Mouse (Mus musculus) limb, embryonic 11.5 days (tissue): Measurements from ENCODE around the gene Wfdc12. TPM values are rescaled to one million over a fixed set of nuclear protein-coding genes. Genes with fewer than 3 reads are reported as not detected.

Experiments
- ATAC-seq: fragments of 200-750 bp; cut with Nextera tagmentation; 2 replicates; pipeline ENCODE4 v1.8.0; 2017; ENCODE audit warnings: low read depth; ENCODE audit not compliant: insufficient number of reproducible peaks, low FRiP score, low TSS enrichment
- DNase-seq: peaks from one replicate; pipeline ENCODE4 v3.0.0-alpha.2; 2015; ENCODE audit warnings: low spot score
- H3K27ac ChIP-seq: fragments of 300-500 bp; sonication (generic); replicated peaks from 2 replicates; pipeline ENCODE4 v1.5.1; 2014; ENCODE audit warnings: low read depth, mild to moderate bottlenecking, low read length
- H3K27me3 ChIP-seq: fragments of 300-500 bp; sonication (generic); 2 replicates; pipeline ENCODE4 v1.6.1; 2014; ENCODE audit warnings: mild to moderate bottlenecking, low read length, mixed read lengths; ENCODE audit not compliant: control insufficient read depth, insufficient read depth
- H3K36me3 ChIP-seq: fragments of 300-500 bp; sonication (generic); 2 replicates; pipeline ENCODE4 v1.6.1; 2014; ENCODE audit warnings: mild to moderate bottlenecking, low read length, moderate library complexity, mixed read lengths; ENCODE audit not compliant: control insufficient read depth, insufficient read depth
- H3K4me1 ChIP-seq: fragments of 300-500 bp; sonication (generic); 2 replicates; pipeline ENCODE4 v1.6.1; 2014; ENCODE audit warnings: low read length, mixed read lengths; ENCODE audit not compliant: control insufficient read depth, insufficient read depth
- H3K4me2 ChIP-seq: fragments of 300-500 bp; sonication (generic); 2 replicates; pipeline ENCODE4 v1.6.1; 2014; ENCODE audit warnings: low read depth, mild to moderate bottlenecking, moderate library complexity; ENCODE audit not compliant: severe bottlenecking
- H3K4me3 ChIP-seq: fragments of 300-500 bp; sonication (generic); 2 replicates; pipeline ENCODE4 v1.5.1; 2014; ENCODE audit warnings: low read depth, low read length
- H3K9ac ChIP-seq: fragments of 300-500 bp; sonication (generic); 2 replicates; pipeline ENCODE4 v1.6.1; 2014; ENCODE audit warnings: mild to moderate bottlenecking, low read length
- H3K9me3 ChIP-seq: fragments of 300-500 bp; sonication (generic); 2 replicates; pipeline ENCODE4 v1.6.1; 2016; ENCODE audit warnings: low read length; ENCODE audit not compliant: control insufficient read depth
- whole genome bisulfite sequencing: fragments of 180-500 bp; shearing (Covaris S2); extraction: QIAGEN DNeasy Blood & Tissue Kit; methylation state at CpG from one replicate; pipeline ENCODE4 v1.1.7; 2014; 5-methylcytosine and 5-hydroxymethylcytosine counted together
- polyA plus RNA-seq: library from polyadenylated mRNA; unstranded; fragments of >200 nt; fragmentation: Nextera tagmentation; extraction: Ambion mirVana; gene quantifications from 2 replicates; pipeline ENCODE4 v1.2.1, GENCODE M21; 2014

The Wfdc12 gene
- polyA plus RNA-seq = not detected in 2 replicates

DNA sequence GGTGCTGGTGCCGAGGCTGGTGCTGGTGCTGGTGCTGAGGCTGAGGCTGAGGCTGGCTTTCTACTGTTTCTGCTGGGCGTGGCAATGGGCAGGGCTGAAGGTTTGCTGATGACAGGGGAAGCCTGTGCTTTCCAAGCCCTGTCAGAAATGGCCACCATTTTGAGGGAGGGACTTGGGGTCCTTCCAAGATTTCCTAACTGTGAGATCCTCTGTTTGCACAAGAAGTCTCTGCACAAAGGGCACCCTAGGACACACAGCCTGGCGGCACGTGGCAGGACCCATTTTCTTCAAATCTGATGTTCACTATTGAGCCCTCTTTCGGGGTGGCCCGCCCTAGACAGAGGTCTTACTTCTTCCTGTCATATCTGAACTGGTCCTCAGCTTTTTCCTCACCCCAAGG, at the start of gene Wfdc12:
TSS of gene Wfdc12 (minus strand) at position 33 of the 400 bp plus-strand sequence.
- Histone ChIP-seq H3K4me1 (no peaks in the 10 kb centered on the region), H3K9ac (no peak within 1 kb of the TSS), H3K4me3 (no peak within 1 kb of the TSS), H3K36me3 (no peaks in the 10 kb centered on the region), H3K27ac (no peak within 1 kb of the TSS), H3K9me3 (no peaks in the 10 kb centered on the region), H3K4me2 (no peak within 1 kb of the TSS), H3K27me3 (no peaks in the 10 kb centered on the region)
- DNase-seq = no peak
- 88% methylated on average over 6 of the region's 6 CpGs for whole genome bisulfite sequencing
- ATAC-seq = no peak

DNA sequence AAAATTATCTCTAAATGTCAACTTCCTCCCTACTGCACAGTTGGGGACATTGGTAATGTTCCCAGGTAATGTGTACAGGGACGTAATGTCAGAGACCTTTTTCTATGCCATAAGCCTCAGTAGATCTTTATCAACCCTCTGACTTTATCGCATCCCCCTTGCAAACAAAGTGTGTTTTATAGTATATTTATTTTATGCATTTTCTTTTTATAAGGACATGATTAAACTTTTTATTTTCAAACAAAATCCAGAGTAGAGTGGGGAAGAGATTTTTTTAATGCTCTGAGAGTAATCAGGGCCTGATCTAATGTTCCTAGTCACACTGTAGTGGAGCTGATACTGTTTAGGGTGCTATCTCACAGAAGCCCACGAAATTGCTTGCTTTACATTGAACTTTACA, 48.0 kb upstream of the Wfdc12 start, which contains the start of gene Svs2:
TSS of gene Svs2 (minus strand) at position 101 of the 400 bp plus-strand sequence.
- H3K4me3 ChIP-seq = no peak within 1 kb of the TSS
- no peak within 1 kb of the TSS for H3K4me2 ChIP-seq
- no peak for DNase-seq
- no peaks in the 10 kb centered on the region for H3K9me3 ChIP-seq
- WGBS = 86% methylated on average over 3 of the region's 3 CpGs
- no peaks in the 10 kb centered on the region for H3K4me1 ChIP-seq
- H3K9ac ChIP-seq = no peak within 1 kb of the TSS
- ATAC-seq = no peak
- H3K27ac ChIP-seq = no peak within 1 kb of the TSS
- H3K36me3 ChIP-seq = no peaks in the 10 kb centered on the region
- H3K27me3 ChIP-seq = no peaks in the 10 kb centered on the region

GRCm38 (mm10) chr2:164232671-164233070, 42.3 kb upstream of the Wfdc12 start:
- no peak overlapping the region for H3K4me2 ChIP-seq
- ATAC-seq (no peak), DNase-seq (no peak)
- no peaks in the 10 kb centered on the region for H3K4me1 ChIP-seq
- H3K27me3 ChIP-seq = no peaks in the 10 kb centered on the region
- H3K27ac ChIP-seq = no peak overlapping the region
- no peak overlapping the region for H3K4me3 ChIP-seq
- H3K9me3 ChIP-seq = no peaks in the 10 kb centered on the region
- H3K9ac ChIP-seq = no peak overlapping the region
- 94% methylated on average over 8 of the region's 8 CpGs for WGBS
- no peaks in the 10 kb centered on the region for H3K36me3 ChIP-seq

- no peak for ATAC-seq
- 87% methylated on average over 8 of the region's 8 CpGs for WGBS
- DNase-seq = no peak
- Histone ChIP-seq H3K9ac (no peak overlapping the region), H3K4me3 (no peak overlapping the region), H3K27me3 (no peaks in the 10 kb centered on the region), H3K36me3 (no peaks in the 10 kb centered on the region), H3K4me1 (no peaks in the 10 kb centered on the region), H3K4me2 (no peak overlapping the region), H3K27ac (no peak overlapping the region), H3K9me3 (no peaks in the 10 kb centered on the region)
Measured at GRCm38 (mm10) chr2:164228361-164229070, 38.1 kb upstream of the Wfdc12 start.

- H3K27me3 ChIP-seq = no peaks in the 10 kb centered on the region
- WGBS = 75% methylated on average over 11 of the region's 11 CpGs
- H3K36me3 ChIP-seq = no peaks in the 10 kb centered on the region
- no peaks in the 10 kb centered on the region for H3K9me3 ChIP-seq
- no peaks in the 10 kb centered on the region for H3K4me1 ChIP-seq
- no peak for DNase-seq
- H3K4me2 ChIP-seq = no peak within 1 kb of the TSS
- no peak within 1 kb of the TSS for H3K27ac ChIP-seq
- no peak for ATAC-seq
- no peak within 1 kb of the TSS for H3K9ac ChIP-seq
- H3K4me3 ChIP-seq = no peak within 1 kb of the TSS
Measured at GRCm38 (mm10) chr2:164221522-164221921, 31.1 kb upstream of the Wfdc12 start, which contains the start of gene Wfdc15b. Gene Wfdc15b, minus strand, starts transcription at chr2:164221660.

DNA sequence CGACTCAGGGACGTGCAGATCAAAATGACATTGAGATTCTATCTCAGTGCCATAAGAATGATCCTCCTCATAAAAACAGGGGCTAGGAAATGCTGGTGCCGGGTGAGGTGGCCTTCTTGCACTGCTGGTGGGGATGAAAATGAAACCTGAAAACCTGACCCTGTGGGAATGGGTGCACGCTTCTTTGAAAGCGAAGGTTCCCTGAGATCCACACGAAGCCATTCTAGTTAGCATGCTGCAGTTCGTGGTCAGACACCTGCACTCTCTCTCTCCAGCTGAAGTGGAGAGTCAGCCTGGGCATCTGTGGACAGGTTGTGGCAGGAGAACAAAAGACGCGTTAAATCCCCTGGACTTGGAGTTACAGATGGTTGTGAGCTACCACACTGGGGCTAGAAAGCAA, 28.9 kb upstream of the Wfdc12 start:
- DNase-seq = no peak
- WGBS = 80% methylated on average over 9 of the region's 9 CpGs
- H3K27ac ChIP-seq = no peak overlapping the region
- no peak overlapping the region for H3K4me2 ChIP-seq
- no peak overlapping the region for H3K9ac ChIP-seq
- H3K4me3 ChIP-seq = no peak overlapping the region
- no peaks in the 10 kb centered on the region for H3K27me3 ChIP-seq
- H3K9me3 ChIP-seq = no peaks in the 10 kb centered on the region
- H3K36me3 ChIP-seq = no peaks in the 10 kb centered on the region
- no peak for ATAC-seq
- no peaks in the 10 kb centered on the region for H3K4me1 ChIP-seq

- H3K9me3 ChIP-seq = no peaks in the 10 kb centered on the region
- no peak overlapping the region for H3K4me2 ChIP-seq
- no peak overlapping the region for H3K9ac ChIP-seq
- H3K4me1 ChIP-seq = no peaks in the 10 kb centered on the region
- H3K27ac ChIP-seq = no peak overlapping the region
- no peaks in the 10 kb centered on the region for H3K36me3 ChIP-seq
- H3K27me3 ChIP-seq = no peaks in the 10 kb centered on the region
- no peak for DNase-seq
- 90% methylated on average over 5 of the region's 5 CpGs for WGBS
- H3K4me3 ChIP-seq = no peak overlapping the region
- no peak for ATAC-seq
Measured at GRCm38 (mm10) chr2:164212711-164213110, 22.3 kb upstream of the Wfdc12 start.

- no peak for DNase-seq
- 87% methylated on average over 4 of the region's 4 CpGs for WGBS
- no peak overlapping the region for H3K27ac ChIP-seq
- H3K4me2 ChIP-seq = no peak overlapping the region
- H3K4me3 ChIP-seq = no peak overlapping the region
- no peaks in the 10 kb centered on the region for H3K27me3 ChIP-seq
- no peak overlapping the region for H3K9ac ChIP-seq
- no peaks in the 10 kb centered on the region for H3K36me3 ChIP-seq
- no peaks in the 10 kb centered on the region for H3K4me1 ChIP-seq
- no peaks in the 10 kb centered on the region for H3K9me3 ChIP-seq
- ATAC-seq = no peak
Measured at GRCm38 (mm10) chr2:164210892-164211291, 20.5 kb upstream of the Wfdc12 start.

DNA sequence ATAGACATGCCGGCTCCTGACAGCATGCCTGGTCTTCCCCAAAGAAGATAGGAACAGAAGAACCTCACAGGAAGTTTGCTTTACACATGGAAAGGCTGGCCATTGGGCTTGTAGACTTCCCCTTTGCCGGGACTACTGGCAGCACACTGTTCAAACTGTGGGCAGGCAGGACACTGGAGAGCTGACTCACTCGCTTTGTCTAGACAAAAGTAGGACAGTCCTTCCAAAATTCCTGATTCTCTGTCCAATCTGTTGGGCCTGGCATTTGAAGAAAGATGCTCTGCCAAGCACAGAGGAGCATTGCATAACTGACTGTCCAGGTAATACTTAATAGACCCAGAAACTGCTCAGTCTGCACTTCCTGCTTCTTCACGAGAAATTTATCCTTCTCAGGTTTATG, 16.3 kb upstream of the Wfdc12 start:
- Histone ChIP-seq H3K9me3 (no peaks in the 10 kb centered on the region), H3K27me3 (no peaks in the 10 kb centered on the region), H3K4me1 (no peaks in the 10 kb centered on the region), H3K4me3 (no peak overlapping the region), H3K4me2 (no peak overlapping the region), H3K27ac (no peak overlapping the region), H3K36me3 (no peaks in the 10 kb centered on the region), H3K9ac (no peak overlapping the region)
- ATAC-seq (no peak), DNase-seq (no peak)
- 87% methylated on average over 4 of the region's 4 CpGs for WGBS
